Mouse (Mus musculus): ENCODE data around the gene Phf11d. TPM values are rescaled to one million over a fixed set of nuclear protein-coding genes. Genes with fewer than 3 reads are reported as not detected.
"Not testable (repeated sequence)": the region's sequence is repeated elsewhere in the genome, so short reads cannot be mapped to it uniquely, and the experiment has no call there.

Gene Phf11d
- polyA plus RNA-seq, 1 experiment from 2014 or later: 2.4 TPM

- not testable (repeated sequence) for H3K9ac ChIP-seq; H3K27ac ChIP-seq; H3K4me1 ChIP-seq (replicated peaks); H3K4me2 ChIP-seq; H3K4me3 ChIP-seq; H3K9me3 ChIP-seq (replicated peaks); H3K36me3 ChIP-seq; ATAC-seq (replicated peaks; ENCODE audit: insufficient number of reproducible peaks, insufficient read depth, low FRiP score, low read depth); H3K27me3 ChIP-seq
- 75% methylated on average over 6 of the region's 6 CpGs for WGBS
Observed at GRCm38 (mm10) chr14:59319970-59320369, 45.3 kb downstream of the Phf11d start.

- WGBS: 80% methylated on average over 3 of the region's 3 CpGs
- not testable (repeated sequence) for H3K4me3 ChIP-seq; H3K27ac ChIP-seq; H3K4me1 ChIP-seq (replicated peaks); H3K27me3 ChIP-seq; H3K9ac ChIP-seq; H3K9me3 ChIP-seq (replicated peaks); ATAC-seq (replicated peaks; ENCODE audit: insufficient number of reproducible peaks, insufficient read depth, low FRiP score, low read depth); H3K4me2 ChIP-seq; H3K36me3 ChIP-seq
Observed at GRCm38 (mm10) chr14:59319036-59319435, 46.2 kb downstream of the Phf11d start.

Other genes with a start within 250 kb of the Phf11d start
- gene 1700129C05Rik, start 222.6 kb downstream of the Phf11d start, polyA plus RNA-seq (2015; fragmentation: Nextera tagmentation; extraction: Ambion mirVana): not detected in 2 replicates
- gene Gm5142, start 186.7 kb downstream of the Phf11d start, polyA plus RNA-seq (2015; fragmentation: Nextera tagmentation; extraction: Ambion mirVana): not detected in 2 replicates
- gene Rcbtb1, start 164.3 kb downstream of the Phf11d start, polyA plus RNA-seq (2015; fragmentation: Nextera tagmentation; extraction: Ambion mirVana): 13.6 and 23.2 TPM in 2 replicates
- not detected in 2 replicates for gene Gm6904, start 105.3 kb downstream of the Phf11d start, polyA plus RNA-seq (2015; fragmentation: Nextera tagmentation; extraction: Ambion mirVana)
- gene Phf11a, start 67.9 kb downstream of the Phf11d start, polyA plus RNA-seq (2015; fragmentation: Nextera tagmentation; extraction: Ambion mirVana): 0.19 TPM in 1 of 2 replicates, not detected in the other
- 0.89 and 1.6 TPM in 2 replicates for gene Phf11b, start 24.1 kb downstream of the Phf11d start, polyA plus RNA-seq (2015; fragmentation: Nextera tagmentation; extraction: Ambion mirVana)
- 0.25 and 0.28 TPM in 2 replicates for gene Phf11c, start 29.9 kb upstream of the Phf11d start, polyA plus RNA-seq (2015; fragmentation: Nextera tagmentation; extraction: Ambion mirVana)
- gene Setdb2, start 75.4 kb upstream of the Phf11d start, polyA plus RNA-seq (2015; fragmentation: Nextera tagmentation; extraction: Ambion mirVana): 4.5 and 7.7 TPM in 2 replicates
- 23.0 and 23.1 TPM in 2 replicates for gene Cab39l, start 75.5 kb upstream of the Phf11d start, polyA plus RNA-seq (2015; fragmentation: Nextera tagmentation; extraction: Ambion mirVana)
- gene Cdadc1, start 232.5 kb upstream of the Phf11d start, polyA plus RNA-seq (2015; fragmentation: Nextera tagmentation; extraction: Ambion mirVana): 29.9 and 33.0 TPM in 2 replicates